Mouse (Mus musculus) olfactory bulb, adult 2 months (tissue): ENCODE measurements around the gene Il1f9.
"Not testable (repeated sequence)": the region's sequence is repeated elsewhere in the genome, so short reads cannot be mapped to it uniquely, and the experiment has no call there.

Source experiments
- CTCF ChIP-seq: fragments of 200-500 bp; IDR thresholded peaks from 2 replicates; pipeline ENCODE4 v1.5.1; 2012; ENCODE audit warnings: low read depth, mild to moderate bottlenecking, low read length, moderate library complexity; ENCODE audit not compliant: insufficient read depth
- POLR2A ChIP-seq: fragments of 200-500 bp; IDR thresholded peaks from 2 replicates; pipeline ENCODE4 v1.6.1; 2012; ENCODE audit warnings: mild to moderate bottlenecking, low read depth, low read length, moderate library complexity; ENCODE audit not compliant: insufficient read depth

DNA sequence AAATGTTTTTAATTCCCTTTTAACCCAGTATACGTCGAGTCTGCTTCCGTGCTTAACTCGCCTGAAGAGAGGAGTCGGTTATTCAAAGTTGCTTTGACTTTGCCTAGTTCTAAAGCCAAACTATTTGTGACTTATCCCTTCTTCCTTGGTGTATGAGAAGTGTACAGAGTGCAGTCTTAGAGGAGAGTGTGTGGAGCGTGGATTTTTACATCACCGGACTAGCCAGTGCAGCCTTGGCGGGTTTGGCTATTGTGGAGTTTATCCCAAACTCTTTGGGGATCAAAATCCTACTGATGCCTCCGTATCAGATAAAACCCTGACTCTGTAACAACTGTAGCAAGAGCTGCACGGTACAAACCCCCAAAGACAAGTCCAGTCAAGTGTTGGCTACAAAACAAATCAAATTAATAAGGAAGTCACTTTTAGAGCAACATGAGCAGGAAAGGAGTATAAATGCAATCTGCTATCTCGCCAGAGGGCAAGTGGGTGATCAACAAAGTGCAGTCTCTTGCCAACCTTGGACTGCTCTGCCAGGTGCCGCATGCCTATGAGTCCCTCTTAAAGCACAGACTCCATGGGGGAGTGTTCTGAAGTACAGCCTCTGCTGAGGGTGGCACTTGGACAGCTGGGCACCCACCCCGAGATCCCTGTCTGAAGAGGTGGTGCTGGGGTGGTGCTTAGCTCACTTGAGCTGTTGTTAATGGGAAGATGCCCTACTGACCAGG, 3.7 kb upstream of the Il1f9 start:
- not testable (repeated sequence) for TF ChIP-seq POLR2A, CTCF
